Mouse (Mus musculus) spleen, adult 12 weeks (tissue): ENCODE measurements around the gene Rps19.
"Not testable (repeated sequence)": the region's sequence is repeated elsewhere in the genome, so short reads cannot be mapped to it uniquely, and the experiment has no call there.

ENCODE experiments used
- DNase-seq: peaks from one replicate; pipeline ENCODE4 v3.0.0; 2022; ENCODE audit warnings: low spot score

The Rps19 gene

DNA sequence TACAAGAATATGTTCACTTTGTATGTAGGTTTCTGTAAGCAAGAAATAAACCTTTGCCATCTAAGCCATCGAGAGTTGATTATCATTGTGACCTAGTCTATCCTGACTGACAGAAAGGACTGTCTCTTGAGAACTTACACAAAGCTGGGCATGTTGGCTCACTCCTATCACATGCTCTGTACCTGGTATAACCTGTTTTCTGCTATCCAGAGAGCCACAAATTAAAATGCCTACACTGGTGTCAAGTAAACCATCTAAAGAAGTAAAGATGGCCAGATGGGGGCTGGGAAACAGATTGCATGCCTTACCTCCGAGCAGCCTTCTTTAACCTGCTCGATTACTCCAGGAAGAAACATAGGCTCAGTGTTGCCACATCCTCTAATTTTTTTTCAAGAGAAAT, 6.6 kb upstream of the Rps19 start:
- DNase-seq: no peak

DNA sequence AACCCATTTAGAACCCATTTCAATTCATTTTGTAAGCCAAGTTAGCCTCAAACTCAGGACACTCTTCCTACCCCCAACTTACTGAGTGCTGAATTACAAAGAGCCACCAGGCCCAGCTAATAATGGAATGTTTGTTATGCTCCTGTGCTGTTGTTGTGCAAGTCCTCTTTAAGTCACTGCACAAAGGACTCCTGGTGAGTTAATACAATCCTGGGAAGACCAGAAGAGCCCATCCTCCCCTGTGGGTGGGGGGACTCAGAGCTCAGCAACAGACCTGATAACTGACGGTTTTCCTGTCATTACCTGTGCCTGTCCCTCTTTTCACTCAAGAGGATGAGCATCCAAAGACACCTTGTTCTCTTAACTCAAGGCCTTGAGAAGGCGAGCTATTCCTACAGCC, 4.6 kb upstream of the Rps19 start:
- no peak for DNase-seq

DNA sequence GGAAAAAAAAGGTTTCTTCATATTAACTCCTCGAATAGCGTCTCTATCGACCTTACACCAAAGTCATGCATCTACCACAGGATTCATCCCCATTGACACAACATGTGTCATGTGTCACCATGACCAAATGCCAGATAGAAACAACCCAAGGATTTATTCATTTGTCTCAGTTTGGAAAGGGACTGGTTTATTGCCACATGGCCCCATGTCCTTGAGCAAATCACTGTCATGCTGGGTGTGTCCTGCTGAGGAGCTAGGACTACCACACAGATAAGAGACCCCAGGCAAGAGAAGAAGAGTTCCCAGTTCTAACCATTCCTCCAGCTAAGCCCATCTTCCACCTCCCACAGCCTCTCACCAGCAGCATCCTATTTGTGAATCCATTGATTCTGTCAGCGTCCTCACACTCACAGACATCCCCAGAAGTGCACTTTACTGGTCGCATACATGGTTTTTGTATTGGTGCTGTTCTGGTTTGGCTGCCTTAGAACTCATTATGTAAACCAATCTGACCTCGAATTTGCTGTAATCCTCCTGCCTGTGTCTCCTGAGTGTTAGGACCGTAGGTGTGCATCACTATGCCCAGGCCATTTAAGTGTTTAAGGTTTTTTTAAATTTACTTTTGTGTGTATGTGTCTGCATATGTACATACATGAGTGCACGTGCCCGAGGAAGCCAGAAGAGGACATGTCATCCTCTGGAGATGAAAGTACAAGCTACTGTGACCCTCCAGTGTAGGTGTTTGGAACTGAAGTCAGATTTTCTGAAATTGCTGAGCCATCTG, 1.6 kb upstream of the Rps19 start:
- no peak for DNase-seq

DNA sequence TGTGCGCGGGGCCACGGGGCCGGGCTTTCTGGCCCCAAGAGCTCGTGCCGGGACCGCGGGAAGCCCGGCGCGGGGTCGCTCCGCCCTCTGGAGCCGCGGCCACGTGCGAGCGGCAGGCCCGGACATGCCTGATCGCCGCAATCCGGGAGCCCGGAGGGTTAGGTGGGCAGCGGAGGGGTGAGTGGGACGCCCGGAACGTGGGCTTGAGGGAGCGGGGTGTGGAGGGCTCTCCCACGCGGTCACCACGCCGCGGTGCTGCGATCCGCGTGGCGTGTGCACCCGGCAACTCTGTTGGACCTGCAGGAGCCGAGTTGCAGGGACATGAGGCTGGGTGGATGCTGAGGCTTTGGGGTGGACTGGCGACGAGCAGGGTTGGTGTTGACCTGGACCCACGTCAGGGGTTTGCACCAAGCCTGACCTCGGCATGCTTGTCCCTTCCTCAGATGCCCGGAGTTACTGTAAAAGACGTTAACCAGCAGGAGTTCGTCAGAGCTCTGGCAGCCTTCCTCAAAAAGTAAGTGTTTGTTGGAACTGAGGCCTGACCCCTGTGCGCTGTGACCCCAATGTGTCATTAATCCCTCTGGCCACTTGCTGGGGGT, 621 bp downstream of the Rps19 start:
- no peak for DNase-seq

DNA sequence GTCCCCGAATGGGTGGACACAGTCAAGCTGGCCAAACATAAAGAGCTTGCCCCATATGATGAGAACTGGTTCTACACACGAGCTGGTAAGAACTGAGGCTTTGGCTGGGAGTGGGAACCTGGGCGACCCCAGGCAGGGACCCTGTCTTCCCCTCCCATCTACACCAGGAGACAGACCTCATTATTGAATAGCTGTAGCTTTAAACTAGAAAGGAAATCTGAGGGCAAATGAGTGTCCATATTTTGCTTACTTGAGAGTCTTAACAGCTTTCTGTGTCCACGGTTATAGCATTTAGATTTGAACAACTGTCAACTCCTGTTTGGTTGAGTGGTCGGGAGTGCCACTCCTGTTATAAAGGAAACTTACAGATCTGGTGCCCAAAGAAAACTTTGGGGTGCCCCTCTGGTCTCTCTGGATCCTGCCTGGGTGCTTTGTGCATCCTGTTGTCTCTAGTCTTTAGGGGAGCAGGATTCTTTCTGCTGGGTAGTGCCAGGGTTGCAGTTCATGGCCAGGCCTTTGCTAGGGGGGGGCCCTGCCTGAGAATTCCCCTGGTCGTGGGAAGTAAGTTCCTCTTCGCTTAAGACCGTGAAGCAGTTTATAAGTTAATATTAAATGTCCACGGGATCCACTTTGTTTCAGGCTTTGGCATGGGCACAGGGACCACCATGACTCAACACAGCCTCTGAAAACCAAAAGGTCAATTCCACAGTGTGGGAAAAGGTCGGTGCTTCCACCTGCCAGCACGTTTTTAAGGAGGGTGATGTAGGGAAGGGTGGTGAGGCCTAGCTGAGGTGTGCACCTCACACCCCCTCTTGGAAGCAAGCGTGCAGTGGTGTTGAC, 1.5 kb downstream of the Rps19 start:
- no peak for DNase-seq

DNA sequence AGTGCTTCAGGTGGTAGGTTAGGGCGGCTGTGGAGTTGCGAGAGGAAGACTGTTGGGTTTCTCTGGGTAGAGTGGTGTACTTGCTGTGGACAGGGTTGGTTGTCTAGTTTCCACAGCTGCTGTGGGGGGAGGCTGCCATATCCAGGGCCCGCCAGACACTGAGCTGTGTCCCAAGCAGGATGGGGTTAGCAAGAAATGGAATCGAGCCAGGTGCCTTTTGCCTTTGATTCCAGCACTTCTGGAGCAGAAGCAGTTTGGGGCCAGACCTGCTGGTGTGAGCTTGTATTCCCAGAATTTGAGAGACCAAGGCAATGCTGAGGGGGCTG, 2.1 kb downstream of the Rps19 start:
- no peak for DNase-seq

DNA sequence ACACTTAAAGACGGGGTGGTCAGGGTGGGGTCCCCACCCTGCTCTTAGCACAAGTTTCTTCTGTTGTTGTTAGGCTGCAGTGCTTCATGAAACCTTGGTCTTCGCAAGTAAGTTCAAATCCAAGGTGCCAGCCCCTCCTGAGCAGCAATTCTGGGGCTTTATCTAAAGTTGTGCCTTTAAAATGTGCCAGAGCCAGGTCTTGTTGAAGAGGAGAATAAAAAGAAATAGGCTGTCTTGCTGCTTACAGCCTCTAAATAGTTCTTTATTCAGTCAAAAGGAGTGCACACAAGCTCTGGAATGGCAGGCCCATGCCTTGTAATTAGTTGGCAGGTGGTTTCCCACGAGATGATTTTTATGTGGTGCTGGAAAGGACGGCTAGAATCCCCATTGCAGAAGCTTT, 2.9 kb downstream of the Rps19 start:
- DNase-seq: no peak

DNA sequence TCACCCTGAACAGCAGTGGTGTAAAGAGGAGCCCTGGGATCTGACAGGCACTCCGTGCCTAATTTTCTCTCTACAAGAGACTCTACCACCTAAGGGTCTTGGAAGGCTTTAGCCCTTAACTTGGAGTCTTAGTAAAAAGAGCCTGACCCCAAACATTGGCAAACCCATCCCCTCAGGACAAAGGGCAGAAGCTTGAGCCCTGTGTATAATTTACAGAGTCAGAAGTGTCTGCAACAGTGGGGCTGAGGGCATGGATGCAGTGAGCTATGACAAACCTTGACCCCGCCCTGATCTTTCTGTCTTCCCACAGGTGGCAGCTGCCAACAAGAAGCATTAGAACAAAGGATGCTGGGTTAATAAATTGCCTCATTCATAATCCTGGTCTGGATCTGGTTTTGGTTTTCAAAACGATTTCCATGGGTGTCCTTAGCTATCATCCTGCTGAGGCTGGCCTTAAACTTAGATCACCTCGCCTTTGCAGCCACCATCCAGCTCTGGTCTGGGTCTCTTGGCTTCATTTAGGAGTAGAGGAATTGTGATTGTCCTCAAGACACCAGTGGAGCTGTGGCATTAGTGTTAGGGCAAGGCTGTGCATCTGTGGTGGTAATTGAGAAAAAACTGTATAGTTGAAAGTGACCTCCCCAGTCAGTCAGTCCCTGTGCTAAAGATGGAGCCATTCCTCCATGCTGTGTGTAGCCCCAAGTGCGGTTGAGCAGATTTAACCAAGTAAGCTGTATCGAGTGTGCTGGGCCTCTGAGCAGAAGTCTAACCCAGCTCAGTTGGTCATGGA, 5.5 kb downstream of the Rps19 start:
- DNase-seq: no peak

DNA sequence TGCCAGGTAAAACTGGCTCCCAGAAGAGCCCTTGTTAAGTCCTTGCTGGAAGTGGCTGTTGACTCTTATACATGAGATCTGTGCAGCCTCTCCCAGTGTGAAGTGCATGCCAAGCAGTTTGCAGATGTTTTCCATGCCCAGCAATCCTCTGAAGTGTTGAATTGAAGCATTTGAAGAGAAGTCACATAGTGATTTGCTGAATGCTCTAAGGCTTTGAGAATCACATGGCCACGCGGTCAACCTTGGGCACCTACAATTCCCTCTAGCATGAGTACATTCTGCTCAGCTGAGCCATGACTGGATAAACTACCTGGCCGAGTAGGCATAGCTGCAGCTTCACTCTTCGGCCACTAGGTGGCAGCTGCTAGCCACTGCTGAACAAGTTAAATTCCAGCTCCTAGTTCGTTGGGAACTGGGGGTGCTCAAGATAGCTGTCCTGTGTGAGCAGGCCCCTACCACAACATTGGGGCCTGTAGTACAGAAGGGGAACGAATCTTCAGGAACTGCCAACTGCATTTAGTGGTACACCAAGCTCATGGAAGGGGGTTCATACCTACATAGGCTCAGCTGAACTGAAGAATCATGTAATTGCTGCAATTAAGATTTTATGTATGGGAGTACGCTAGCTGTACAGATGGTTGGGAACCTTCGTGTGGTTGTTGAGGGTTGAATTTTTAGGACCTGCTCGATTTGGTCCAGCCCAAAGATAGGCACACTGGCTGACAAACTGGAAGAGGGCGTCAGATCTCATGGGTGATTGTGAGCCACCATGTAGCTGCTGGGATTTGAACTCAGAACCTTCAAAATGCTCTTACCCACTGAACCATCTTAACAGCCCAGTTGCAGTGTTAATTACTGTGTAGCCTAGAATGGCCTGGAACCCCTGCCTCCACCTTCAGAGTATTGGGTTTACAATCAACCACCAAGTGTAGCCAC, 6.4 kb downstream of the Rps19 start:
- DNase-seq: peak; percentile 65

DNA sequence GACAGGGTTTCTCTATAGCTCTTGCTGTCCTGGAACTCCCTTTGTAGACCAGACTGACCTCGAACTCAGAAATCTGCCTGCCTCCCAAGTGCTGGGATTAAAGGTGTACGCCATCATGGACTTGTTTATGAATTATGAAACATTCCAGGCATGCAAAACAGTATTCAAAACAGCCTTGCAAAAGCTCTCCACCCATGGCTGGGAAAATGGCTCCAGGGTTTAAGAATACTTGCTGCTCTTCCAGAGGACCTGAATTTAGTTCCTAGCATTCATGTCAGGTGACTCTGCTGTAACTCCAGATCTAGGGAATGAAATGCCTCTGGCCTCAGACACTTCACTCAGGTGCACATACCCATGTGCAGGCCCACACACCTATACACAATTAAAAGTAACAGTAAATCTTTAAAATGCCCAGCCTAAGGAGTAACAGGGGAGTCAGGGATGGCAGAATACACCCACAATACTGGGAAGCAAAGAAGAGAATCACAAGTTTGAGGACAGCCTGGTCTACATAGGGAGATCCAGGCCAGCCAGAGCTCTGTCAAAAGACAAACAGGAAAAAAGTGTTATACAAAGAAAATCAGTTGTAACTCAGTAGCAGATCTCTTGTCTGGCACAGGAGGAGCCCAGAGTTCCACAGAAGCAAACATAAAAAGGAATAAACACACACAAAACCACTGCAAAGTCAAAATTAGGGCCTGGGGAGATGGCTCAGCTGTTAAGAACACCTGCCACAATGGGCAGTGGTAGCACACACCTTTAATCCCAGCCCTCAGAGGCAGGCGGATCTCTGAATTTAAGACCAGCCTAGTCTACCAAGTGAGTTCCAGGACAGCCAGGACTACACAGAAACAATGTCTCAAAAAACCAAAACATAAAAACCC, 7.3 kb downstream of the Rps19 start:
- DNase-seq: no peak

DNA sequence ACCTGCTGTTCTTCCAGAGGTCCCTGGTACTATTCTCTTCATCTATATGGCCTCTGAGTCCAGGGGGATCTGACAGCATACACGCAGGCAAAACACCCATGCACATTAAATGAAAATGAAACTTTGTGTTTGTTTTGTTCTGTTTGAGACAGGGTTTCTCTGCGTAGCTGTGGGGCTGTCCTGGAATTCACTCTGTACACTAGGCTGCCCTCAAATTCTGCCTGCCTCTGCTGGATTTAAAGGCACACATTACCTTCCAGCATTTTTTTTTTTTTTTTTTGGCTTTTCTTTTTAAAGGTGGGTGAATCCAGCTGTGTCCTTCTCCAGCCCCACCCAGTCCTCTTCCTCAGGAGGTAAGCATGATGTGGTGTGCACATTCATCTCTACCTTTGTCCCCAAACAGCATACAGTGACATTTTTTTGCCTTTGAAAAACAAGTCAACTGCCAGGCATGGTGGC, 8.0 kb downstream of the Rps19 start:
- DNase-seq: no peak

DNA sequence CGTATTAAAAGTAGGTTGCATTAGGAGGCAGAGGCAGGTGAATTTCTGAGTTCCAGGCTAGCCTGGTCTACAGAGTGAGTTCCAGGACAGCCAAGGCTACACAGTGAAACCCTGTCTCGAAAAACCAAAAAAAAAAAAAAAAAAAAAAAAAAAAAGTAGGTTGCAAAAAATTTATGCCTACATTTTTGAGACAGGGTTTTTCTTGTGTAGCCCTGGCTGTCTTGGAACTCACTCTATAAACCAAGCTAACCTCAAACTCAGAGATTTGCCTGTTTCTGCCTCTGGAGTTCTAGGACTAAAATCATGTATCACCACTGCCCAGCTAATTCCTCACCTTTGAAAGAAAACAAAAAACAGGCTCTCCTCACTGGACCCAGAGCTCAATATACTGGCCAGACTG, 11.6 kb downstream of the Rps19 start:
- not testable (repeated sequence) for DNase-seq

DNA sequence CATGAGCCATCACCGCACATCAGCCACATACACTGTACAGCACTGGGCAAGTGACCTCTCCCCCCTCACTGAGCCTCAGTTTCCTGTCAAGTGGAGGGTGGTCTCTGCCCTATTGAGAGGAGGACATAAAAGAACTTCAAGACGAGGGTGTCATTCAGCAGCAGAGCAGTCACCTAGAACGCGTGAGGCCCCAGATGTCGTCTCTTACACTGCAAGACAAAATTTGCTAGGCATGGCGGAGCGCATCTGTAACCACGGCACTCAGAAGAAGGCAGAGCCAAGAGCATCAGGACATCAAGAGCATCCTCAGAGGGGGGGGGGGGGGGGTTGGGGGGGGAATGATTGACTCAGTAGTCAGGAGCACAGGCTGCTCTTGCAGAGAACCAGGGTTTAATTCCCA, 12.1 kb downstream of the Rps19 start:
- DNase-seq: no peak

DNA sequence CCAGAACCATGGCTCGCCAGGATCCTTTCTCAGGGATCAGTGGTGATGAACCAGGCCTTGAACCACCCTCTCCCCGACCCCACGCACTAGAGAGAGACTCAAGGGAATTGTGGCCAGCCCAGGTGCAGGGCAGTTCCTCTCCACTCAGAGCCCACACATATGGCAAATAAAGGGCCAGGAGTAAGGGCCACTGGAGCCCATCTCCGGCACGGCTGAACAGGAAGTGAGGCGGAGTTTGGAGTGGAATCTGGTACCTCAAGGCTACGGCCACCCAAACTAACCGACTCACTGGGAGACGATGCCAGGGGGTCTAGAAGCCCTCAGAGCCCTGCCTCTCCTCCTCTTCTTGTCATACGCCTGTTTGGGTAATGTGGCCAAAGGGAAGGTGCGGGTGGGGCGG, 13.1 kb downstream of the Rps19 start, which contains the start of gene Cd79a:
TSS of gene Cd79a (plus strand) at position 158 of the 400 bp plus-strand sequence.
- DNase-seq: peak; percentile 57

DNA sequence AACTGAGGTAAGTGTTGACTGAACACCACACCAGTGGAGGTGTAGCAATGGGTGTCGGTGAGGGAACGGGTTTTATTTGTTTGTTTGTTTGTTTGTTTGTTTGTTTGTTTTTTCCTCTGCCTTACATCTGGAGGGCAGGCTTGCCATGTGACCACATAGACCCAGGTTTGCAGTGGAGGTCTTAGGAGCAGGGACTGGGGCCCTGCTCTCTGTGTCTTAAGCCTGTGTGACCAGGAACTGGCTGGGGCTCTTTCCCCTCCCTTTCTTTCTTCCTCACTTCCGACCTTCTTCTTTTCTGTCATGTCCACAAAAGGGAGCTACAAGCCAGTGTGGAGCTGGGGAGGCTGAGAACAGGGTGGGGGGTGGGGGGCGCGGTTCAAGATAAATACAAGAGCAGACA, 13.8 kb downstream of the Rps19 start:
- DNase-seq: no peak

DNA sequence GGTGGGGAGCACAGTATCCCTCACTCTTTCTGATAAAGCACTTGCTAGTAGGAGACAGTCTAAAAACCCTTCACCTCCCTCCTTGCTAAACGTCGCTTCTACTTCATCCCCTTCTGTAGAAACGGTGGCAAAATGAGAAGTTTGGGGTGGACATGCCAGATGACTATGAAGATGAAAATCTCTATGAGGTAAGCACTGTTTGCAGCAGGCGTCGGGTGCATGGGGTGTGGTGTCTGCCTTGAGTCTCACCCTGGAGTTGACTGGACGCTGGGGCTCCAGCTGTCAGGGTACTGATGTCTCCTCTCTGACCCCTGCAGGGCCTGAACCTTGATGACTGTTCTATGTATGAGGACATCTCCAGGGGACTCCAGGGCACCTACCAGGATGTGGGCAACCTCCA, 16.9 kb downstream of the Rps19 start:
- DNase-seq: no peak

DNA sequence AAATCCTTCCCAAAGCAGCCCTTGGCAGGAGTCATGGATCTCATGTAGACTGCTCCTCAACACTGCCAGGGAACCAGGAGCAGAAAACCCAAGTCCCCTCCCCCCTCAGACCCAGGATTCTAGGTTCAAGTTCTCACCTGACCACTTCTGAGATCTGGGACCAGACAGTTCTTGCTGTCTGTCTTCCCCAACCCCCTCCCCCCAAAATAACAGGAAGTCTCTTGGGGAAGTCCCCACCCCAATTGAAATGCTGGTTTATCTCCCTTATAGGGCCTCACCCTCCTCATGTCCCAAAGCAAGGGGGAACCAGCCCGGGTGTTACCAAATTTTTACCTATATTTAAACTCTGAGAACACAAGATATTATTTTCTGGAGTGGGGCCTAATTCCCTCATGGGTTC, 17.7 kb downstream of the Rps19 start:
- DNase-seq: peak; percentile 25

DNA sequence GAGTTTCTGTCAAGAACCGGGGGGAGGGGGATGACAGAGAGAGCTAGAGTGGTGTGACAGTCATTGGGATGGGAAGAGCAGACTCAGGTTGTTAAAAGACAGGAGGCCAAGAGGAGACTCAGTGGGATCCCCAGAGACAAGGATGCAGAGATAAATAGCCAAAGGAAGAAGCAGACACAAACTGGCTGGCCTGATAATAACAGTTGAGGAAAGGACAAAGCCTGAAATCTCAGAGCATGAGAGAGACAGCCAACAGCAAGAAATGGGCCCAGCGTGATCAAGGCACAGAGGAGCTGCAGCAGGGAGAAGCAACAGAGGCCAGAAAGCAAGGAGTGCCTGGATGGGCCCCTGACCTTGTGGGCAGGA, 18.1 kb downstream of the Rps19 start:
- DNase-seq: peak; percentile 13

DNA sequence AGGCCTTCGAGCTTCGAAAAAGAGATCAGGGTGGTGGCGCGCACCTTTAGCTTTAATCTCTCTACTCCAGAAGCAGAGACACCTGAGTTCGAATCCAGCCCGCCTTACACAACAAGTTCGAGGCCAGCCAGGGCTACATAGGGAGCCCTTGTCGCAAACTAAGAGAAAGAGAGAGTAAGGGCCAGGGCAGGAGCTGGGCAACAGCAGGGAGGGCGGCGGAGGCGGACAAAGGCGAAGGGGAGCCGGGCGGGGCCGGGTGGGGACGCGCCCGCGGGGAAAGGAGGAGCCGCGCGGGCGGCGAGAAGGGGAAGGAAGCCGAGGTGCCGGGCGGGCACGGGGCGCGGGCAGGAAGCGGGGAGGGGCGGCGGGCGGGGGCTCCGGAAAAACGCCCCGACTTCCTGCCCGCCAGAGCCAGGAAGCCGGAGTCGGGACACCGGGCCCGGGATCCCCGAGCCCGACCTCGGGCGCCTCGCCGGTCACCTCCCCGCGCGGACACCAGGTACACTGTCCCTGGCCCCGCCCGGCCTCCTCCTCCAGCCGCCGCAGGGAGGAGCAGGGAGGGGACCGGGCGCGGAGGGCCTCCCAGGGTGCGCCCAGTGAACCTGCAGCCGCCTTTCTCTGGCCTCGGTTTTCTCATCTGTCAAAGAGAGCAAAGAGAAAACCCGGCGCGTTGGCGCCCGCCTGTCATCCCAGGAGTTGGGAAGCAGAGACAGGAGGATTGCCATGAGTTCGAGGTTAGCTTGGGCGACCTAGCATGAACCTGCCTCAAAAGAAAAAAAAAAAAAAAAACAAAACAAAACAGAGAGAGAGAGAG, 18.7 kb downstream of the Rps19 start, which contains the start of gene Arhgef1:
TSS of gene Arhgef1 (plus strand) at position 283 of the 814 bp plus-strand sequence.
- peak; percentile 69 for DNase-seq
